Mouse (Mus musculus) embryonic fibroblast, embryonic 13.5 days (primary cell): ENCODE measurements around the gene Gm9833. TPM values are rescaled to one million over a fixed set of nuclear protein-coding genes. Genes with fewer than 3 reads are reported as not detected.

Experiments
- H3K27ac ChIP-seq: 2 replicates; pipeline ENCODE4 v1.5.1; 2012; ENCODE audit warnings: low read length, control low read depth, inconsistent platforms; ENCODE audit not compliant: insufficient read depth
- H3K4me1 ChIP-seq: 2 replicates; pipeline ENCODE4 v1.6.1; 2011; ENCODE audit warnings: low read length; ENCODE audit not compliant: control insufficient read depth, insufficient read depth
- H3K4me3 ChIP-seq: 2 replicates; pipeline ENCODE4 v1.5.1; 2011; ENCODE audit warnings: mild to moderate bottlenecking, control low read depth, low read length; ENCODE audit not compliant: insufficient read depth
- CTCF ChIP-seq: IDR thresholded peaks from 2 replicates; pipeline ENCODE4 v1.5.1; 2011; ENCODE audit warnings: mild to moderate bottlenecking, control low read depth, low read length, moderate library complexity, borderline replicate concordance; ENCODE audit not compliant: insufficient read depth
- POLR2A ChIP-seq: IDR thresholded peaks from 2 replicates; pipeline ENCODE4 v1.6.1; 2011; ENCODE audit warnings: low read depth, mild to moderate bottlenecking, control low read depth, low read length, moderate library complexity
- polyA plus RNA-seq: library from polyadenylated mRNA; stranded (reverse); fragments of >200 nt; gene quantifications from 2 replicates; pipeline ENCODE4 v1.2.4, GENCODE M21; 2011; ENCODE audit warnings: low read depth; ENCODE audit not compliant: missing spikeins, insufficient read length

The Gm9833 gene
- polyA plus RNA-seq, 1 experiment: 5.2 TPM

DNA sequence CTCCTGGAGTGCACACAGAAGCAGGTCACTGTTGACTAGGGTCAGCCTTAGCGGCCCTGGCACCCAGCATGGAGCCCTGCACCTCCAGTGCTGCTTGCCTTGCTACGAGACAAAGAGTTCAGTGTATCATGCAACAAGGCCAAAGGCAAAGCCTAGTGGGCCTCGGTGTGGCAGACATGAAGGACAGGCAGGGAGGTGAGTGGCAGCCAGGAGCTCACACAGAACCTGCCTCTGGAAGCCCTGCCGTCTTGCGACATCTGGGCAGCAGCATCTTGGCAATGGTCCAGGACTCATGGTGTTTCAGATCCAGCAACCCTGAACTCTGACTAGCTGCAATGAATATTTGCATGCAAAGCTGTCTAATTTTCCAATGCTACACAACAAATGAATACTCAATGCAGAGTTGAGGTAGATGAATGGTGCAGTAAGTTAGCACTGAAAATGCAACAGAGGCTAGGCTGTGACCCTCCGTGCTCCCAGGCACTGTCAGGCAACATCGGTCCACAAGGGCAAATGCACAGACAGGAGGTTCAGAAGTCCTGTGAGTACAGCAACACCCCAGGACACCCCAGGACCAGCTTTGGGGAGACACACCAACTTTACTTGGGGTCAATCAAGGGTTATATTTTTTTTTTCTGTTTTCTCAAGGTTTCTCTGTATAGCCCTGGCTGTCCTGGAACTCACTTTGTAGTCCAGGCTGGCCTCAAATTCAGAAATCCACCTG, 2.4 kb upstream of the Gm9833 start:
- Histone ChIP-seq H3K27ac (no peak overlapping the region), H3K4me1 (peaks cover 2% of the 10 kb centered on the region; the same call in 1 of the 2 replicates), H3K4me3 (no peak overlapping the region)
- TF ChIP-seq CTCF (no peak), POLR2A (no peak)

DNA sequence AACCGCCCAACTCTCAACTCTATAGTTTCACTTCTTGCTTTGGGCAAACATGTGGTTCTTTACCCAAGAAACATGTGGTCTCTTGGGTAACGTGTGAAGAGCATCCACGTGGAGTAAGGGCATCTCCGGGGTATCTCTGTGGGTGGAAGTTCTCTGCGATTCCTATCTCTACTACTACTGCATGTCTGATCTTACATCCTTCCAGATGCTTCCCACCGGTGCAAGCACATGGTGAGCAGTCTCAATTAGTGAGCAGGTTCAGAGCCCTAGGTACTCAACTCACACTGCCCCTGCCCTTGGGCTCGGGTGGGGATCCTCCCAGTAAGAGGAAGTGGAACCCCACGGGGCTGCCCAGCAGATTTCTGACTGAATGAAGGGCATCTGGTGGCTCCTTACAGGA, 399 bp upstream of the Gm9833 start:
- Histone ChIP-seq H3K27ac (no peak overlapping the region), H3K4me1 (no peaks in the 10 kb centered on the region; the same call in 1 of the 2 replicates), H3K4me3 (no peak overlapping the region)
- TF ChIP-seq POLR2A (no peak), CTCF (no peak)

DNA sequence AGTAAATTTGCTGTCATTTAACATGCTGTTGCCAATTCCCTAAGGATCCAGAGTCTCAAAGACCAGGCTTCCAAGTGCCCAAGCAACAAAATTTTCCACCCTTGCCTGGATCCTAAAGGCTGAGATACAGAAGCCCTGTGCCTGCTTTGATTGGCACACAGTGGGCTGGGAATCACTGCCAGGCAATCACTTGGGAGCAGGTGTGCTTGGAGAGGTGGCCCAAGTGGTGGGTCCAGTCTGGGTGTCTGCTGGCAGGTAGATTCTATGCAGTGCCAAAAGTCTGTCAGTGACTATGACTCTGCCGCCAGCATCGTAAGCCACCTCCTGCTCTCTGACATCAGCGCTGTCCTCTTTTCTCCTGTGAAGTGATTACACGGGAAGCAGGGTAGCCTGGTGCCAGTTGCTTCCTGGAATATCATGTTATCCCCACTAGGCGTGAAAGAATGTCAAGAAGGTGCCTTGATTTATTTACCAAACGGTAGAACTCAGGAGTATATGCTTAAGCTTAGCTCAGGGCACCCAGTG, 3.8 kb downstream of the Gm9833 start:
- no peak overlapping the region for H3K4me3 ChIP-seq
- TF ChIP-seq CTCF (no peak), POLR2A (no peak)
- no peak overlapping the region for H3K27ac ChIP-seq
- H3K4me1 ChIP-seq: no peaks in the 10 kb centered on the region; the same call in 1 of the 2 replicates

- H3K4me3 ChIP-seq: no peak overlapping the region
- no peak overlapping the region for H3K27ac ChIP-seq
- TF ChIP-seq CTCF (no peak), POLR2A (no peak)
- H3K4me1 ChIP-seq: no peaks in the 10 kb centered on the region; the same call in 1 of the 2 replicates
Observed at GRCm38 (mm10) chr3:10092499-10092898, 4.6 kb downstream of the Gm9833 start.

DNA sequence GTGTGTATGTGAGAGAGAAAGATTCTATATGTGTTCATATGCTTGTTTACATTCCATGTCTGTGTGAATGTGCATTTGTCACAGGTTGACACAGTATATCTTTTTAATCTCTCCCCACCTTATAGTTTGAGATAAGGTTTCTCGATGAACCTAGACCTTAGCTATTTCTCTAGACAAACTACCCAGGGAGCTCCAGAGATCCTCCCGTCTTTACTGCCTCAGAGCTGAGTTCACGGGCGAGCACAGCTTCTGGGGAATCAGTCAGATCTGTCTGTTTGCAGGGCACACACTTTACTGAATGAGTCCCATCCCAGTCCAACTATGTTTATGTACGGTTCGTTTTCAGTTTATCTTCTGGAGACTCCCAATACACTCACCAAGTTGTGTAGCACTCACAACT, 5.0 kb downstream of the Gm9833 start:
- TF ChIP-seq POLR2A: no peak
- no peak for TF ChIP-seq CTCF
- H3K4me1 ChIP-seq: no peaks in the 10 kb centered on the region; the same call in 1 of the 2 replicates
- no peak overlapping the region for H3K27ac ChIP-seq
- H3K4me3 ChIP-seq: no peak overlapping the region

DNA sequence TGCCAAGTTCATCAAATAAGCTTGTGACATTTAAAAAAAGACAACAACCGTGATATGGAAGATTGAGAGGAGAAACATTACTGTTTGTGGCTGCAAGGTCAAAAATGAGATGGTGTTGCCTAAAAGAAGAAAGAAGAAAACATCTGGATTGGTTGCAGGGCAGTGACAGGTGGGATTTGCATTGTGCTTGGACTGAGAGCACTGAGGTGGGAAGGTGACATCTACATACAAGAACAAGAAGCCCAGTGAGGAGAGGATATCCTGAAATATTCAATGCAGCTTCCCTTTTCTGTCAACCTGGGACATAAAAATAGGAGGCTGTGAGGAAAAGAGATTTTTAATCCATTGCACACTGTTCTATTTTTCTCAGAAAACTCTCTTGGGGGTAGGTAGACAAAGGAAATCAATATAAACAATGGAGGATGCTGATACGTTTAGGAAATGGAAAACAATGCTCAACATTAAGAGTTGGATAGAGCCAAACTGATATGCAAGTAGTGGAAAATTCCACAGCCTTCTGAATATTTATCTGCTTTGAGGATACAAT, 7.2 kb downstream of the Gm9833 start:
- Histone ChIP-seq H3K27ac (no peak overlapping the region), H3K4me1 (no peaks in the 10 kb centered on the region; the same call in 1 of the 2 replicates), H3K4me3 (no peak overlapping the region)
- TF ChIP-seq POLR2A (no peak), CTCF (no peak)

- TF ChIP-seq CTCF (no peak), POLR2A (no peak)
- no peak overlapping the region for H3K4me3 ChIP-seq
- no peaks in the 10 kb centered on the region for H3K4me1 ChIP-seq
- H3K27ac ChIP-seq: no peak overlapping the region
Observed at GRCm38 (mm10) chr3:10099756-10100155, 11.8 kb downstream of the Gm9833 start.

DNA sequence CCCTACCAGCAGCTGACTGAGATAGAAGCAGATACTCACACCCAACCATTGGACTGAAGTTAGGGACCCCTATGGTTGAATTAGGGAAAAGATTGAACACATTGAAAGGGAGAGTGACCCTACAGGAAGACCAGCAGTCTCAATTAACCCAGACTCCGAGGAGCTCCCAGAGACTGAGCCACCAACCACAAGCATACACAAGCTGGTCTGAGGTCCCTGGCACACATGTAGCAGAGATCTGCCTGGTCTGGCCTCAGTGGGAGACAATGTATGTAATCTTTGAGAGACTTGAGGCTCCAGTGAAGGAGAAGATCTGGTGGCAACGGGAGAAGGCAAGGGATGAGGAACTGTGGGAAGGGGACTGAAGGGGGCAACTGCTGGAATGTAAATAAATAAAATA, 23.7 kb downstream of the Gm9833 start:
- no peaks in the 10 kb centered on the region for H3K4me1 ChIP-seq
- TF ChIP-seq CTCF: no peak
- TF ChIP-seq POLR2A: no peak
- H3K4me3 ChIP-seq: no peak overlapping the region
- H3K27ac ChIP-seq: no peak overlapping the region

- Histone ChIP-seq H3K4me3 (no peak overlapping the region), H3K4me1 (no peaks in the 10 kb centered on the region), H3K27ac (no peak overlapping the region)
- no peak for TF ChIP-seq CTCF
- no peak for TF ChIP-seq POLR2A
Observed at GRCm38 (mm10) chr3:10112196-10112595, 24.3 kb downstream of the Gm9833 start.

- no peaks in the 10 kb centered on the region for H3K4me1 ChIP-seq
- no peak overlapping the region for H3K27ac ChIP-seq
- no peak overlapping the region for H3K4me3 ChIP-seq
- TF ChIP-seq CTCF: no peak
- TF ChIP-seq POLR2A: no peak
Observed at GRCm38 (mm10) chr3:10112660-10113059, 24.8 kb downstream of the Gm9833 start.
